Mouse (Mus musculus) kidney, postnatal 10 days (tissue): Measurements from ENCODE around the gene Gabrb1.
"Not testable (repeated sequence)": the region's sequence is repeated elsewhere in the genome, so short reads cannot be mapped to it uniquely, and the experiment has no call there.

ENCODE experiments used
- DNase-seq: peaks from one replicate; pipeline ENCODE4 v3.0.0; 2021; ENCODE audit warnings: mixed read lengths

Gene Gabrb1

DNA sequence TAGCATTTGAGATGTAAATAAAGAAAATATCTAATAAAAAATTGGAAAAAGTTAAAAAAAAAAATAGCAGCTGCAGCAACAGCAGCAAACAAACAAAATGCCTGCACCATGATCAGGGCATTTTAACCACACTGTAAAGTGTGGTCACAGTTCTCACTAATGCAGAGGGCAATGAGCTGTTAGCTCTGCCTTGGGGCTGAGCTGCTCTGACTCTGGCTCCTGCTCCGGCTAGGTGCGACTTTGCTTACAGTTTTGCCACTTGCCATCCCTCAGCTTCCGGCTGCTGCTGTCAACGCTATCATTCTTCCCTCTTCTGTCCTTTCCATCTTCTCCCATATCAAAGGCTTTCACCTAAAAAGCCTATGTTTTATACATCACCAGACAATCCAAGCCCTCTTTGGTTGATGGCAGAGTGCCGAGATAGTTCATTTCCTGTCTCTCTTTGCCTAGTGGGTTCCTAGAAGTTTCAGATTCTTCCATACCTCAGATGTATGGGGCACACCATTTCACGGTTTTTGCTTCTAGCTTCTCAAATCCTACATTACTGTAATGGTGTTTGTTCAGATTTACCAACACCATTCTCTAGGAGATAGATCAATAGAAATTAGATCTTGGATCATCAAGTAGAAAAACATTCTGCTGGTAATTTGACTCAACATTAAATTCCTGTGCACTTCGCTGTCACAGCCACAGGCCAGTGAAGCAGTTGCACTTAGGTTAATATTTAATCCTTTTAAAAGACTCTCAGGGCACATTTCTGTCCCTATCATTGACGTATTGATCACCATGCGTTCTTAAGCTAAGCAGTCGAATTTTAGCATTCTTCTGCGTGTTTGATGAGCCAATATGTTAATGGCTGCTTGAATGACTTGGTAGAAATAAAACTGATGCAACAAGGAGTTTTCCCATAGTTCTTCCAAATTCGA lies 385.6 kb downstream of the Gabrb1 start:
- no peak for DNase-seq

DNA sequence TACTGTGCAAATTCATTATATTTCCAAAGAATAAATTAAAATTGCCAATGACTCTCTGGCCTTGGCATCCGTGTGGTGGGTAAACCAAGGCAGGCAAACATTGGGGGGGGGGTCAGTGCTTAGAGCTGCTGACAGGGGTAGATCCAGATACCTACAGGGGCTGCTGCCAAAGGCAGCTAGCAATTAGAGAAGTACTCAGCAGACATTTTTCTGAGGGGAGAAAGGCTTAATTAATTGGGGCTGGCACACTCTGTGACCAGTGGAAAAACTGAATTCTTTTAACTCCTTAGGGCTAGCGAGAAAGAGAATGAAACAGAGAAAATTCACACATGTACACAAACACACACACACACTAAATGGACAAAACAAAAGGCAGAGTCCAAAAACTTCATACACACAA lies 388.3 kb downstream of the Gabrb1 start:
- no peak for DNase-seq

DNA sequence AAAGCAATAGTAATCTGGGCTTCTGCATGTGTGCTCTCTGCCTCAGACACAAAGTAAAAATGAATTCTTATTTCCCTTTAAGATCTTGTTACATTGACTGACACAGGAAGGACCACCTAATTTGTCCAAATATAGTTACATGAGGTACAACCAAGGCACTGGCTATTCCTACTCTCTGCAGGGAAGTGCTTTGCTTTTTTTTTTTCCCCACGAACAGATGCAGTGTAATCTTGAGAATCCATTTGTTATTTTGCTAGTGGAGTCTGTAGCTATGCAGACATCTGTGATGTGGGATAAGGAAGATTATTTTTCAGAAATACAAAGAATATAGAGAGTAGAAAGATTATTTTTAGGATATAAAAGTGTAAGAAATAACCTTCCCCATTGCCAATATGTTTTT lies 406.2 kb downstream of the Gabrb1 start:
- no peak for DNase-seq

DNA sequence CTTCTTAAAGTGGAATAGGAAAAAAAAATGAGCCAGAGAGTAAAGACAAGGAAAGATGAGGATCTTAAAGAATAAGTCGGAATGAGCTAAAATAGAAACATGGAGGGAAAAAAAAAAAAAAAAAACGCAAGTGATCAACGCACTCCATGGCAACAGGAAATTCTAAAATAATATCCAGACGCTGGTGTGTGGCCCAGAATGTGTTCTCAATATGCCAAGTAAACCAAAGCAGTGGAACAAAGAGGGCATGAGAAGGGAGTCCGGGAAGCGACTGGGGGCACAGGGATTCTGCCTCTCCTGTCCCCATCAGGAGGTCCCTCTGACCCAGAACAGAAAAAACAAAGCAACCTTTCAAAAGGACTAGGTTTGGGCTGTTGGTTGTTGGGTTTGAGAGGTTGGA lies 410.9 kb downstream of the Gabrb1 start:
- no peak for DNase-seq

DNA sequence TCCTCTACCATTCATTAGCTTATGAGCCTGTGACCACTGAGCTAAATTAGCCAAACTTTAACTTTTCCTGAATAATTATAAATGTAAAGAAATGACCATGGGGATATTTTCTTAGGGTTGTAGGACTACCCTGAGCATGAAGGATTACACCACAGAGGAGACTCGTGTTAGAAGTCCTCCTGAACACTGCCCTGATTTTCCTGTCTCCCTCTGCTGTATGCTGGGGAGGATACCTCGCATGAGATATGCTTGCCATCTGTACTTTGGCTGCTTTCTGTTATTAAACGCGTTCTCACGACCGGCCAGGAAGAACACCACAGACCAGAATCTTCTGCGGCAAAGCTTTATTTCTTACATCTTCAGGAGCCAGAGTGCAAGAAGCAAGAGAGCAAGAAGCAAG lies 411.5 kb downstream of the Gabrb1 start:
- DNase-seq: not testable (repeated sequence)

DNA sequence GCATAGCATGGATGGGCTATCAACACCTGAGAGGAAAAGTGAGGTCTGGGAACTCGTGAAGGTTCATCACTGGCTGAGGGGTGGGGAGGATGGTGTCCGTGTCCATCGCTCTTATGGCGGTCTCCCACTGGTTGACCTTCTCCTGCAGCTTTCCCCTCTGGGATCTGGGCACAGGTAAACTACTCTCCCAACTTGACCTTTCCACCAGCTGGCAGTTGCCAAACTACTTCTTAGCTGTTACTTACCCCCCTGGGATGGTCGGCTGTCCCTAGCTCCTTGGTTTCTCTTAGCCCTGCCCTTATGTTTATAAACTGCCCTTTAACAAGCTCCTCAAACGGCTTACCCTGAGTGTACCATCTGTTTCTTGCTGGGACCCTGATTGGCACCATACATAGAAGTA lies 418.9 kb downstream of the Gabrb1 start:
- no peak for DNase-seq

DNA sequence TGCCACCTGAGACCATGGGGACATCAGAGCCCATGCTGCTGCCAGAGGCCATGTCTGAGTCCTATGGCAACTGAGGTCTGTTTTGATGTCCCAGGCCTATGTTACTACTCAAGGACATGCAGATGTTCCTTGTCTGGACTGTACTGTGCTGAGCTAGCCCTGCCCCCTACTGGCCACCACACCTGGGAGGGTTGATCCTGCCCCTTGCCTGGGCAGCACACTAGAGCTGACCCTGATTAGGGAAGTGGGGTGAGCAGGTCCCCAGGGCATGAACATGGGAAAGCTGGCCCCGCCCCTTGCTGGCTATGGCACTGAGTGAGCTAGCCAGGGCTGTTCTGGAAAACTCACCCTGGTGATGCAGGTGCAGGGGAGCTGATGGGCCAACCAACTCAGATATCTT lies 428.6 kb downstream of the Gabrb1 start:
- peak; percentile 6 for DNase-seq

DNA sequence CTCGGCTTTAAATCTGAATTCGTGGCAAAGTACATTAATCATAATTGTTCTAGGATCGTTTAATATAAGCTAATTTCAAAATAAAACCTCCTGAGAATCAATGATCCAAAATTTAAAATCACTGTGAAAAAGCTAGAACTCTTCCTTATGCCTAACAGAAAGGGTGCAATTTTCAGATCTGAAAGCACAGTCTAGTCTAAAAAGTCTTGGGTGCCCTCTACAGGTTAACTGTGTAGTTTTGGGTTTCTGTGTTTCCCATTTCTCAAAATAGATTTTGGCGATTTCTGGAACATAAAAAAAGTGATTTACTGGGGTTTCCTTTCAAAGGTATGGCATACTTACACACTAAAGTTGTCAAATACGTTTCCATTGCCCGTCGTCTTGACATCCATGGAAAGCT lies 436.7 kb downstream of the Gabrb1 start:
- peak; percentile 5 for DNase-seq

DNA sequence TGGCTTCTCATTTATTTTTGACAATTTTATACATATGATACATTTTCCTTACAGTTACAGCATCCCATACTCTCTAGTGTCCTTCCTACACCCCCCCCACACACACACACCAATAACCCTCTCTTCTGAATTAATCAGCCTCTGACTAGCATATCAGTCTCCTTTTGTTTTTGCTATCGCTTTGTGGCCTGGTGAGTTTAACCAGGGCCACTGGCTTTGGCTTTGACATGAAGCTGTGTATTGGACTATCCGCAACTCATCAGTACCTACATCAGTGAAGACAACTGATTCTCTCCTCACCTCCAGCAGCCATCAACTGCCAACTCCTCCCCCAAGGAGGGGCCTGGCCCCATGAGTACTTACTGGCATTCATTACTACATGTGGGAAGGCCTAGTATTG lies 437.1 kb downstream of the Gabrb1 start:
- no peak for DNase-seq

DNA sequence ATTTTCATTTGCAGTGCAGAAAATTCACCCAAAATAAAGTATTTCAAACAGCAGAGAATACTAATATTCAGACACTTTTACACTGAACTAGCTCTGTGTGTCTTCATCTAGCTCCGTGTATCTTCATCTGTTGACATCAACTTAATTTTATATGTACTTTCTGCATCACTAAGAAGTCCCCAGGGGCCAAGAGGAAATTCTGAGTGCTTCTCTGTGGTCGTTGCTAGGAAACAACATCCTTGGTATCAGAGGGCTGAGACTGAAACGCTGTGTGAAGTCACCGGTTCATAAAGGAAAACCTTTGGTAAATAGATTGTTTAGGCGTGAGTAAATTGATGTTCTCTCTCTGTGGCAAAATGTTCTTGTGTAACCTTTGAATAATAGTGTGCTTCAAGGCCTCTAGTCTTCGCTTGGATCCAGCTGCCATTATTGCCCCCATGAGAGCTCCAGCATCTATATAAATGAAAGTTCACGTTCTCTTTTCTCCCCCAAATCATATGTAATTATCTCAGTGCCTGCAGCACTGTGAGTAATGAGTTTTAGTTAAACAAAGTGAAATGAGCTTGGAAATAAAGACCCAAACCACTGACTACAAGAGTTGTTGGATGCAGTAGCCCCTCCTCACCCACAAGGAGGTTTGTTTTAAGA lies 446.5 kb downstream of the Gabrb1 start:
- no peak for DNase-seq

DNA sequence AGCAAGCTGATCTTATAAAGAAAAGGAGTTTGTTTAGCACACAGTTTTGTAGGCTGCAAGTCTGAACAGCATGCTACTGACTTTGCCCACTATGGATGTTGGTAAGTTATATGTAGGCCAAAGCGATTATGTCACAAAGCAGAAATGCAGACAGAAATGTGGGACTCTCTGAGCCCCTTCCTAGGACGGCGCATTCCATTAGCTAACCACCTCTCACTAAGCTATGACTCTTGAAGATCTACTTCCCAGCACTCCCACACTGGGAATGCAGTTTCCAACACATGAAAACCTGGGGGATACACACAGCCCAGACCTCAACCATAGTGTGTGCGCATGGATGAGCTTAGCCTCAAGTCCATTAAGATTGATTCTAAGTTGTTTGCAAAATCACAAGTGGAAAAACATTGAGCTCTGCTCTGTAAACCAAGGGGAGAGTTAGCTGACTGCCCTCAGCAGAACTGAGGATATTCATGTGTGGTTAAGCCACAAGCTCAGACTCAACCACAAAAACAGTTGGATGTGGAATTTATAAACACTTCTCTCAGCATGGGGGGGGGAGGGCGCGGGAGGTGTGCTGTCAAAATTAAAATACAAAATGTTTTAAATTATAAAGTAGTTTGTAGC lies 464.6 kb downstream of the Gabrb1 start:
- no peak for DNase-seq

DNA sequence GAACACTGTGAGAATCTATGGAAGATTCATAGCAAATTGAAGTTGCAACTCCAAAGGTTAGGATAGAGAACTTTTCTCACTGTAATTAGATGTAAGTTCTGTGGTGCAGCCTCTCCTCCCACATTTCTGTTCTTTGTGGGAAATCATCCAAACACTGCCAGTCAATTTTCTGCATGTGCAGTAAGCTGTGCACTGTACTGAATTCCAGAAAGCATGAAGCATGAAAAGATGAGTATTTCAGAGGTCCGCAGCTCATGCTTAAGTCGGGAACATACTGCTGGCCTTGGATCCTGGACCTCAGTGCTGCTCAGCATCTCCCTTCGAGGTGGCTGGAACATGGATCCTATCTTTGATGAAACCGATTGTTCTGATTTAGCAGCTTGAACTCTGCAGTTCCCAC lies 468.8 kb downstream of the Gabrb1 start:
- DNase-seq: no peak

DNA sequence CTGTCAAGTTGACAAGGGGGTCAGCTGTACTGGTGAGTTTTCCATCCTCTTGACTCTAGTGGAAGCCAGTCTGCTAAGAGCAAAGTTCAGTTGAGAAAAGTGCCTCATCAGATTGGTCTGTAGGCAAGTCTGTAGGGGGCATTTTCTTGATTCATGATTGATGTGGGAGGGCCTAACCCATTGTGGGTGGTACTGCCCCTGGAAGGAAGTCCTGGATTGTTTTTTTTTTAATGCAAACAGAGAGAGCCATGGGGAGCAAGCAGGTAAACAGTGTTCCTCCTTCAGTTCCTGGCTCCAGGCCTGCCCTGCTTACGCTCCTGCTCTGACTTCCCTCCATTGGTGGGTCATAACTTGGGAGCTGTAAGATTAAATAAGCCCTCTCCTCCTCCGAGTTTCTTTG lies 476.0 kb downstream of the Gabrb1 start:
- no peak for DNase-seq

DNA sequence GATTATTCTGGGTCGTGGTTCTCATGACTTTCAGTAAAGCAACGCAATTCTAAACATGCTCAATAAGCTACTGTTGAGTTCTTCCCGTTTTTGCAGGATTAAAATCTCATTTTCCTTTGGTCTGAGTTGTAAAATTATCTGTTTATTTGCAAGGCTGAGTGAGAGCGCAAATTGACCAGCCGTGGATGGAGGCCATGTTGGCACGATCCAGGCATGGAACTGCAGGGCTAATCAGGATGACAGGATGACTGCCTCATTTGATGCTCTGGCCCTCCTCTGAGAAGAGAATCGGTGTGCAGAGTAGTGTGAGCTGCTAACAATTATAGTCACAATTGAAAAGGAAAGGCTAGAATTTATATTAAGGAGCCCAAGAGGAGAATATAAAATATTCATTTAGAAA lies 480.3 kb downstream of the Gabrb1 start:
- DNase-seq: no peak

DNA sequence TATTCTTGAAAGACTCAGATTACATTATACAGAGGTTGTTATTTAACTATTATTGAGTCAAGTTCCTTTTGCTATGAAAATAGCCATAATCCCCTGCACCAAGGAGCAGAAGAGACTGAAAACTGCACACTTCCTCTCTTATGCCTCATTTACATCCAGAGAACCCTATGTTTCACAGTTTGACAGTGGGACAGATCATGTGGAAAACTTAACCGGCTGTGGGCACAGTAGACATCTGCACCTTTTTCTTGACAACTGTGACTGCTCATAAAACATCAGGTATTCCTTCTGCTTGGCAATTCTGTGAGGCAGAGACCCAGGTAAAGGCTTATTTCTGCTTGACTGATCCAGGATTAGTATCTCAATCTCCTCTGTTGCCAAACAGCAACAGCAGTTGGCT lies 481.7 kb downstream of the Gabrb1 start:
- DNase-seq: no peak

DNA sequence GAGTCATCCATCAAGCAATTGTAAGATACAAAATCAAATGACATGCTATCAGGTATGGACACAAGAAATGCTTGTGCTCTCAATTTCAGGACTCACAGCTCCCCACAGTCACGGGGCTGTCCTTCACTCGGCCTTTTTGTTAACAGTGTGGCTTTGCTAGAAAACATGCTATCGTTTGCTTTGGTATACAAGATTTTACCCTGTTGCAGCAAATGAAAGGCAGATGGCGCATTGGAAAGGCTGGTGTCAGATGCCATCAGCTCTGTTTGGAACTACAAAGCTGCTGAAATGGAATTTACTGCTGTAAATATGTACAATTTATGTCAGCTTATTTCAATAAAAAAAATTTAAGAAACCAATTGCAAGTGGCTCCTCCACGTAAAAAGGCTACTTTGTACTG lies 490.8 kb downstream of the Gabrb1 start:
- no peak for DNase-seq

DNA sequence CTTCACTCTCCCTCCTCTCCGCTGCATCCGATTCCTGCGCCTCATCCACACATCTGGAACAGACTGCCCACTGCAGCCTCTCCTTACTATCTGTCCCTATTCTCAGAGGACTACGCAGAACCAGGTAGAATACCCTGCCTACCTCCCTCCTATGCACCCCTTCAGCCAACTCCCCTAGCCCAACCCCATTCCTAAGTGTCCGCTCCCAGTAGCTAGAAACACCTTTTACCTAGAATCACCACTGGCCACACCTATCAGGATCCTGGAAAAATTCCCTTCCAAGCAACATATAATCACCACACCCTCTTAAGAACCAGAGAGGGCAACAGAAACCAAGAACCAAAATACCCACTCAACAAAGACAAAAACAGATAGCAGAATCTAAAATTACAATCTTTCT lies 493.0 kb downstream of the Gabrb1 start:
- DNase-seq: no peak

DNA sequence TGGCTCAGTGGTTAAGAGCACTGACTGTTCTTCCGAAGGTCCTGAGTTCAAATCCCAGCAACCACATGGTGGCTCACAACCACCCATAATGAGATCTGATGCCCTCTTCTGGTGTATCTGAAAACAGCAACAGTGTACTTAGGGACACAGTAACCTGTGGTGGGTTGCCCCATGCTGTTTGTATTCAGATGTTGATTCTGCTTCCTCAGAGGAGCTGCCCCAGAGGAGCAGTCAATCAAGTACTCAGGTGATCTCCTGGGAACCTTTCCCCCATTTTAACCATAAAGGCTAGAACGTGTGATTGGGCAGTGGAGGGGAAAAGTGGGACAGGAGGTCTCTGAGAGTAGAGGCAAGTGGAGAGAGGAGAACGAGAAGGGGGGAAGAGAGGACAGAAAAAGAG lies 497.8 kb downstream of the Gabrb1 start:
- DNase-seq: not testable (repeated sequence)

DNA sequence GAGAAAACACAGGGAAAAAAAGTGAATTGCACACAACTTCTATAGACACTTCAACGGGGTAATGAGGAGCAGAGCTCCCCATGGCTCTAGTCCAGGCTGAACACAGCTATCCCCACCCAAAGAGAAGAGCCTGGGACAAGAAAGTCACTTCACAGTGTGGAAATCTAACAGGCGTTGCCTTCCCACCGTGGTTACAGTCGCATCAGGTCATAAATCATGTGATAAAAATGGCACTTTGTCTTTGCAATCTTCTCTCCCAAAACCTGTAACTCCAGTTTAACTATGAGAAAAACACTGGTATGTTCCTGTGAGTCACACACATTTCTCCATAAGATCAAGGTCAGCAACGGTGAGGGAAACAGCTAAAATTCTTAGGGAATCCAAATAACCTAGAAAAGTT lies 498.7 kb downstream of the Gabrb1 start:
- no peak for DNase-seq

DNA sequence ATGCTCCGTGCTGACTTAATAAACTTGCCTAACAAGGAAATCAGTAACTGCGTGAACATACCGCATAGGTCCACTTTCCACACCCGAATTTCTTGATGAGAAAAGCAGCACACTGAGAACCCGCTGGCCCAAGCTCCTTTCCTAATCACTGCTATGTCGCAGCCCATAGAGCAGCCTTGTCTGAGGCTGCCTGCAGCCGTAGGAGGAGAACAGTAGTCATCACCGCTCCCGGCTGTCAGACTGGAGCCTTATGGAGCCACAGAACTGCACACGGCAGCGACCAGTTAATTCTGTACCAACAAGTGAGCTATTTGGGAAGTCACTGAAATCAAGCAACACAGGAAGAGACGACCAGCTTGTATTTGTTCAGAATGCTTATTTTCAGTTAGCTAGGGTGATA lies 500.8 kb downstream of the Gabrb1 start:
- no peak for DNase-seq

DNA sequence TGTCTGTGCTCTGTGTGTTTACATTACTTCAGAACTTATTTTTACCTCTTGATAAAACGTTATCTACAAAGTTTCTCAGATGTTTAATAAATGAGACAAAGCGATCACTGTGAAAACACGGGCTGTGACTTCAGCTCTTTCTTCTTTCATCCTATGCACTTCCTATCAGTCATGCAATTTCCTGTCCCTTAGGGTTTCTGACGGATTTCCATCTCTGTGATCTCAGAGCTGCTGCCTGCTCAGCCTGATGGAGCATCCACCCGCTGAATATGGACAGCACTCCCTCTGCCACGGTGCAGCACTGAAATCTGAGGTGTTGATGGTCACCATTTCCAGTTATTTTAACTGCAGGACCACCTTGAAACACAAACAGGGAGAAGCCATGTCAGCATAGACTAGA lies 501.6 kb downstream of the Gabrb1 start:
- DNase-seq: no peak

DNA sequence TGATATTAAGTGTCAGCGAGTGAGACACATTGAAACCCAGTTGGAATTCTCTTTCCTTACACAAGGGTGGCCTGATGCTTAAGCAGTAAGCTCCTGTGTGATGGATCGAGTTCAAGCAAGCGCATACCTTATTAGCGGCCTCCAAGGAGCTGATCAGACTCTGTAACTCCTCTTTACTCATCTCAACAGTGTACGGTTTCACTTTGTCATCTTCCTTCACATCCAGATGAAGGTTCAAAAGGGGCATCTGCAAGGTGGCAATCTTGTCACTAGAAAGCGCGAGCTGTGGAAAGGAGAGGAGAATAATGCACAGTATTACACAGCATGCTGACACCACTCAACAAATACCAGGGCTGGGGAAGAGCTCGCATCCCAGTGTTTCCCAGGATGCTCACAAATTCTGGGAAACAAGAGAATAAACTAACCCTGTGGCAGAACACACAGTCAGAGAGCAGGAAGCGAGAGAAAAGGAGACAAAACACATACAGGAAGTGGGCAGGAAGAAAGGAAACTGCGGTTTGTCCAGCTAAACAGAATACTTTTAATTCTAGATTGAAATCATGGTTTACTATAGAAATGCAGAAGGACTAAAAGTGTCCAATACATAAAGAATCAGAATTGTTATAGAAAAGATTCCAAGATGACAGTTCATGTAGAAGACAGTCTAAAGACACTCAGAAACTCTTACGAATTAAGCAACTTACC lies 503.0 kb downstream of the Gabrb1 start:
- no peak for DNase-seq

DNA sequence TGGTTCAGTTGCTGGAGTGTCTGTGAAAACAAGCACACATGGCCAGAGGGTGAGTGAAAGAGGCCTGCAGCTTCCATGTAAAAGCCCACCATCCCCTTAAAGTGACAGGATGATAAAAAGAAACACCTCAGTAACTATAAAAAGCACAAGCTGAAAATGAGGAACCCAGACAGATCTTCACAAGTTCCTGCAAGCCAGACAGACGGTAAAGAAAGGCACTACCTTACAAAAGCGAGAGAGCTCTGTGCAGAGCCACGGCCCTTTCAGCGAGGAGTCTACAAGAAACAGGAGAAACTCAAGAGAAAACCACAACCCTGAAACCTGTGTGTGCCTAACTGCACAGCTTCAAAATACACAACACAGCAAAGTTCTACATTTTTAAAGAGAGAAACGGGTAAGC lies 504.9 kb downstream of the Gabrb1 start:
- no peak for DNase-seq
